Mouse (Mus musculus) cortical plate, adult 2 months (tissue): ENCODE results near the gene Nmb.
"Not testable (repeated sequence)": the region's sequence is repeated elsewhere in the genome, so short reads cannot be mapped to it uniquely, and the experiment has no call there.

Experiments
- CTCF ChIP-seq: fragments of 200-500 bp; IDR thresholded peaks from 2 replicates; pipeline ENCODE4 v1.5.1; 2011; ENCODE audit warnings: mild to moderate bottlenecking, control low read depth, low read length; ENCODE audit not compliant: insufficient read depth; ENCODE audit errors: extremely low read depth
- POLR2A ChIP-seq: fragments of 200-500 bp; IDR thresholded peaks from 2 replicates; pipeline ENCODE4 v1.6.1; 2011; ENCODE audit warnings: mild to moderate bottlenecking, low read length, control low read depth; ENCODE audit not compliant: insufficient read depth; ENCODE audit errors: extremely low read depth

GRCm38 (mm10) chr7:80937304-80937666 lies 32.4 kb upstream of the Nmb start:
- not testable (repeated sequence) for TF ChIP-seq CTCF, POLR2A
